Mouse (Mus musculus): ENCODE results near the gene Myom1. TPM values are rescaled to one million over a fixed set of nuclear protein-coding genes. Genes with fewer than 3 reads are reported as not detected.

The Myom1 gene
- polyA plus RNA-seq, 1 experiment from 2014 or later, result 1.3 TPM

GRCm38 (mm10) chr17:71145248-71145961 is 143.0 kb downstream of the Myom1 start:
- H3K4me2 ChIP-seq, result no peak overlapping the region
- WGBS, result 90% methylated on average over 1 of the region's 1 CpGs
- no peak for ATAC-seq (replicated peaks)
- no peaks in the 10 kb centered on the region for H3K4me1 ChIP-seq
- no peak overlapping the region for H3K4me3 ChIP-seq
- no peaks in the 10 kb centered on the region for H3K36me3 ChIP-seq (replicated peaks)
- H3K27ac ChIP-seq, result no peak overlapping the region
- no peaks in the 10 kb centered on the region for H3K9me3 ChIP-seq
- H3K27me3 ChIP-seq (replicated peaks), result no peaks in the 10 kb centered on the region
- H3K9ac ChIP-seq, result no peak overlapping the region

GRCm38 (mm10) chr17:71153356-71153755 is 150.9 kb downstream of the Myom1 start:
- no peak overlapping the region for H3K27ac ChIP-seq
- H3K9ac ChIP-seq, result no peak overlapping the region
- 83% methylated on average over 4 of the region's 4 CpGs for WGBS
- H3K27me3 ChIP-seq (replicated peaks), result no peaks in the 10 kb centered on the region
- no peaks in the 10 kb centered on the region for H3K9me3 ChIP-seq
- H3K4me2 ChIP-seq, result no peak overlapping the region
- H3K4me1 ChIP-seq, result no peaks in the 10 kb centered on the region
- no peaks in the 10 kb centered on the region for H3K36me3 ChIP-seq (replicated peaks)
- H3K4me3 ChIP-seq, result no peak overlapping the region
- ATAC-seq (replicated peaks), result no peak

GRCm38 (mm10) chr17:71155271-71155670 is 152.8 kb downstream of the Myom1 start:
- no peak for ATAC-seq (replicated peaks)
- Histone ChIP-seq H3K36me3 (replicated peaks) (no peaks in the 10 kb centered on the region), H3K4me1 (0 out of 2 replicates have a peak, but pooled peaks cover 7% of the 10 kb centered on the region), H3K9ac (no peak overlapping the region), H3K9me3 (no peaks in the 10 kb centered on the region), H3K27me3 (replicated peaks) (no peaks in the 10 kb centered on the region), H3K4me2 (no peak overlapping the region), H3K27ac (no peak overlapping the region), H3K4me3 (no peak overlapping the region)
- 67% methylated on average over 1 of the region's 1 CpGs for WGBS

GRCm38 (mm10) chr17:71159152-71159567 is 156.7 kb downstream of the Myom1 start:
- no peak overlapping the region for H3K4me2 ChIP-seq
- WGBS, result 21% methylated on average over 4 of the region's 4 CpGs
- ATAC-seq (replicated peaks), result 0 out of 2 replicates have a peak, but pooled peaks have one; percentile 27
- no peaks in the 10 kb centered on the region for H3K9me3 ChIP-seq
- H3K4me1 ChIP-seq, result 0 out of 2 replicates have a peak, but pooled peaks cover 7% of the 10 kb centered on the region
- no peak overlapping the region for H3K4me3 ChIP-seq
- no peak overlapping the region for H3K27ac ChIP-seq
- H3K27me3 ChIP-seq (replicated peaks), result no peaks in the 10 kb centered on the region
- no peak overlapping the region for H3K9ac ChIP-seq
- H3K36me3 ChIP-seq (replicated peaks), result no peaks in the 10 kb centered on the region

- ATAC-seq (replicated peaks), result no peak
- no peaks in the 10 kb centered on the region for H3K36me3 ChIP-seq (replicated peaks)
- no peak overlapping the region for H3K4me3 ChIP-seq
- no peaks in the 10 kb centered on the region for H3K27me3 ChIP-seq (replicated peaks)
- H3K9ac ChIP-seq, result no peak overlapping the region
- H3K4me2 ChIP-seq, result no peak overlapping the region
- H3K4me1 ChIP-seq, result 0 out of 2 replicates have a peak, but pooled peaks cover 7% of the 10 kb centered on the region
- WGBS, result 65% methylated on average over 8 of the region's 8 CpGs
- H3K9me3 ChIP-seq, result no peaks in the 10 kb centered on the region
- H3K27ac ChIP-seq, result no peak overlapping the region
These were observed 157.3 kb downstream of the Myom1 start for GRCm38 (mm10) chr17:71159720-71160119.

GRCm38 (mm10) chr17:71160244-71160995 is 158.0 kb downstream of the Myom1 start:
- WGBS, result 92% methylated on average over 8 of the region's 8 CpGs
- no peak overlapping the region for H3K27ac ChIP-seq
- no peaks in the 10 kb centered on the region for H3K36me3 ChIP-seq (replicated peaks)
- H3K4me1 ChIP-seq, result 0 out of 2 replicates have a peak, but pooled peaks cover 7% of the 10 kb centered on the region
- ATAC-seq (replicated peaks), result no peak
- H3K27me3 ChIP-seq (replicated peaks), result no peaks in the 10 kb centered on the region
- no peak overlapping the region for H3K4me2 ChIP-seq
- H3K4me3 ChIP-seq, result no peak overlapping the region
- H3K9me3 ChIP-seq, result no peaks in the 10 kb centered on the region
- H3K9ac ChIP-seq, result no peak overlapping the region

- Histone ChIP-seq H3K4me2 (no peak overlapping the region), H3K9me3 (no peaks in the 10 kb centered on the region), H3K4me3 (no peak overlapping the region), H3K36me3 (replicated peaks) (no peaks in the 10 kb centered on the region), H3K27me3 (replicated peaks) (no peaks in the 10 kb centered on the region), H3K4me1 (no peaks in the 10 kb centered on the region), H3K27ac (no peak overlapping the region), H3K9ac (no peak overlapping the region)
- ATAC-seq (replicated peaks), result no peak
- 86% methylated on average over 6 of the region's 6 CpGs for WGBS
These were observed 162.6 kb downstream of the Myom1 start for GRCm38 (mm10) chr17:71164991-71165390.

GRCm38 (mm10) chr17:71168205-71168815 is 165.9 kb downstream of the Myom1 start:
- WGBS, result 88% methylated on average over 5 of the region's 5 CpGs
- H3K36me3 ChIP-seq (replicated peaks), result no peaks in the 10 kb centered on the region
- no peak for ATAC-seq (replicated peaks)
- H3K27ac ChIP-seq, result no peak overlapping the region
- H3K9ac ChIP-seq, result no peak overlapping the region
- no peaks in the 10 kb centered on the region for H3K27me3 ChIP-seq (replicated peaks)
- no peak overlapping the region for H3K4me3 ChIP-seq
- no peaks in the 10 kb centered on the region for H3K4me1 ChIP-seq
- H3K4me2 ChIP-seq, result no peak overlapping the region
- no peaks in the 10 kb centered on the region for H3K9me3 ChIP-seq

GRCm38 (mm10) chr17:71168846-71169245 is 166.4 kb downstream of the Myom1 start:
- no peak overlapping the region for H3K4me2 ChIP-seq
- no peaks in the 10 kb centered on the region for H3K36me3 ChIP-seq (replicated peaks)
- H3K4me3 ChIP-seq, result no peak overlapping the region
- no peak overlapping the region for H3K27ac ChIP-seq
- H3K27me3 ChIP-seq (replicated peaks), result no peaks in the 10 kb centered on the region
- no peaks in the 10 kb centered on the region for H3K4me1 ChIP-seq
- no peak for ATAC-seq (replicated peaks)
- WGBS, result 69% methylated on average over 9 of the region's 9 CpGs
- H3K9ac ChIP-seq, result no peak overlapping the region
- H3K9me3 ChIP-seq, result no peaks in the 10 kb centered on the region

GRCm38 (mm10) chr17:71169639-71170038 is 167.2 kb downstream of the Myom1 start:
- Histone ChIP-seq H3K9ac (no peak overlapping the region), H3K27me3 (replicated peaks) (no peaks in the 10 kb centered on the region), H3K27ac (no peak overlapping the region), H3K36me3 (replicated peaks) (no peaks in the 10 kb centered on the region), H3K9me3 (no peaks in the 10 kb centered on the region), H3K4me3 (no peak overlapping the region), H3K4me2 (no peak overlapping the region), H3K4me1 (no peaks in the 10 kb centered on the region)
- no peak for ATAC-seq (replicated peaks)
- 88% methylated on average over 1 of the region's 1 CpGs for WGBS

GRCm38 (mm10) chr17:71171161-71171560 is 168.7 kb downstream of the Myom1 start:
- no peak for ATAC-seq (replicated peaks)
- Histone ChIP-seq H3K27me3 (replicated peaks) (no peaks in the 10 kb centered on the region), H3K4me3 (no peak overlapping the region), H3K9me3 (no peaks in the 10 kb centered on the region), H3K4me2 (no peak overlapping the region), H3K27ac (no peak overlapping the region), H3K4me1 (no peaks in the 10 kb centered on the region), H3K9ac (no peak overlapping the region), H3K36me3 (replicated peaks) (no peaks in the 10 kb centered on the region)
- WGBS, result 85% methylated on average over 4 of the region's 4 CpGs
